Mouse (Mus musculus) hindbrain, embryonic 14.5 days (tissue): ENCODE results near the gene Mbnl1. TPM values are rescaled to one million over a fixed set of nuclear protein-coding genes. Genes with fewer than 3 reads are reported as not detected.

Experiments used
- ATAC-seq: fragments of 200-750 bp; cut with Nextera tagmentation; 2 replicates; pipeline ENCODE4 v1.8.0; 2017; ENCODE audit warnings: moderate number of reproducible peaks, mild to moderate bottlenecking, moderate TSS enrichment, moderate library complexity; ENCODE audit not compliant: low FRiP score
- DNase-seq: peaks from one replicate; pipeline ENCODE4 v3.0.0-alpha.2; 2015; ENCODE audit warnings: low spot score
- H3K27ac ChIP-seq: fragments of 300-500 bp; sonication (generic); 2 replicates; pipeline ENCODE4 v1.5.1; 2014; ENCODE audit warnings: mild to moderate bottlenecking, moderate library complexity
- H3K27me3 ChIP-seq: fragments of 300-500 bp; sonication (generic); 2 replicates; pipeline ENCODE4 v1.6.1; 2014; ENCODE audit warnings: mild to moderate bottlenecking, low read length, mixed read lengths; ENCODE audit not compliant: control insufficient read depth, insufficient read depth
- H3K36me3 ChIP-seq: fragments of 300-500 bp; sonication (generic); replicated peaks from 2 replicates; pipeline ENCODE4 v1.6.1; 2014; ENCODE audit not compliant: control insufficient read depth, insufficient read depth
- H3K4me1 ChIP-seq: fragments of 300-500 bp; sonication (generic); replicated peaks from 2 replicates; pipeline ENCODE4 v1.6.1; 2014; ENCODE audit warnings: antibody characterized with exemption, low read length, mixed read lengths; ENCODE audit not compliant: control insufficient read depth, insufficient read depth
- H3K4me2 ChIP-seq: fragments of 300-500 bp; sonication (generic); replicated peaks from 2 replicates; pipeline ENCODE4 v1.6.1; 2014; ENCODE audit warnings: mild to moderate bottlenecking, moderate library complexity
- H3K4me3 ChIP-seq: fragments of 300-500 bp; sonication (generic); replicated peaks from 2 replicates; pipeline ENCODE4 v1.5.1; 2014; ENCODE audit warnings: mild to moderate bottlenecking, low read length
- H3K9ac ChIP-seq: fragments of 300-500 bp; sonication (generic); 2 replicates; pipeline ENCODE4 v1.6.1; 2014
- H3K9me3 ChIP-seq: fragments of 300-500 bp; sonication (generic); 2 replicates; pipeline ENCODE4 v1.6.1; 2016; ENCODE audit warnings: low read length; ENCODE audit not compliant: control insufficient read depth
- WGBS: fragments of 180-500 bp; shearing (Covaris S2); extraction: QIAGEN DNeasy Blood & Tissue Kit; methylation state at CpG from one replicate; pipeline ENCODE4 v1.1.7; 2014; 5-methylcytosine and 5-hydroxymethylcytosine counted together
- polyA plus RNA-seq: library from polyadenylated mRNA; unstranded; fragments of >200 nt; fragmentation: Nextera tagmentation; extraction: Ambion mirVana; gene quantifications from 2 replicates; pipeline ENCODE4 v1.2.1, GENCODE M21; 2014

Mbnl1 gene
- polyA plus RNA-seq, 1 experiment from 2014 or later, result 63.2 TPM

- H3K27me3 ChIP-seq, result no peaks in the 10 kb centered on the region
- 94% methylated on average over 2 of the region's 2 CpGs for WGBS
- no peak overlapping the region for H3K4me3 ChIP-seq
- no peak overlapping the region for H3K27ac ChIP-seq
- no peaks in the 10 kb centered on the region for H3K36me3 ChIP-seq
- no peaks in the 10 kb centered on the region for H3K4me1 ChIP-seq
- no peak for ATAC-seq
- no peaks in the 10 kb centered on the region for H3K9me3 ChIP-seq
- H3K9ac ChIP-seq, result no peak overlapping the region
- no peak overlapping the region for H3K4me2 ChIP-seq
- no peak for DNase-seq
Measured at GRCm38 (mm10) chr3:60472011-60472680, 484 bp upstream of the Mbnl1 start.

- WGBS, result 95% methylated on average over 11 of the region's 11 CpGs
- Histone ChIP-seq H3K9ac (no peak overlapping the region), H3K9me3 (no peaks in the 10 kb centered on the region), H3K27me3 (no peaks in the 10 kb centered on the region), H3K4me2 (no peak overlapping the region), H3K4me3 (no peak overlapping the region), H3K27ac (no peak overlapping the region), H3K4me1 (no peaks in the 10 kb centered on the region), H3K36me3 (no peaks in the 10 kb centered on the region)
- DNase-seq (no peak), ATAC-seq (no peak)
Measured at GRCm38 (mm10) chr3:60473861-60474653, 1.4 kb downstream of the Mbnl1 start.

GRCm38 (mm10) chr3:60474654-60474972, 2.0 kb downstream of the Mbnl1 start:
- DNase-seq, result no peak

GRCm38 (mm10) chr3:60475055-60475454, 2.4 kb downstream of the Mbnl1 start:
- DNase-seq, result no peak
- no peak overlapping the region for H3K4me3 ChIP-seq
- no peak overlapping the region for H3K27ac ChIP-seq
- no peaks in the 10 kb centered on the region for H3K36me3 ChIP-seq
- ATAC-seq, result no peak
- WGBS, result 94% methylated on average over 2 of the region's 2 CpGs
- H3K4me2 ChIP-seq, result no peak overlapping the region
- no peak overlapping the region for H3K9ac ChIP-seq
- no peaks in the 10 kb centered on the region for H3K27me3 ChIP-seq
- H3K9me3 ChIP-seq, result no peaks in the 10 kb centered on the region
- no peaks in the 10 kb centered on the region for H3K4me1 ChIP-seq

More at GRCm38 (mm10) chr3:60474654-60474972, 2.0 kb downstream of the Mbnl1 start:
- Histone ChIP-seq H3K4me1 (no peaks in the 10 kb centered on the region), H3K9ac (no peak overlapping the region), H3K27ac (no peak overlapping the region), H3K4me3 (no peak overlapping the region), H3K9me3 (no peaks in the 10 kb centered on the region), H3K36me3 (no peaks in the 10 kb centered on the region), H3K4me2 (no peak overlapping the region), H3K27me3 (no peaks in the 10 kb centered on the region)
- 81% methylated on average over 3 of the region's 3 CpGs for WGBS
- ATAC-seq, result no peak

GRCm38 (mm10) chr3:60476751-60477255, 4.2 kb downstream of the Mbnl1 start:
- H3K27me3 ChIP-seq, result no peaks in the 10 kb centered on the region
- H3K9me3 ChIP-seq, result no peaks in the 10 kb centered on the region
- H3K36me3 ChIP-seq, result no peaks in the 10 kb centered on the region
- H3K9ac ChIP-seq, result no peak overlapping the region
- H3K27ac ChIP-seq, result no peak overlapping the region
- H3K4me1 ChIP-seq, result no peaks in the 10 kb centered on the region
- no peak overlapping the region for H3K4me3 ChIP-seq
- 91% methylated on average over 6 of the region's 6 CpGs for WGBS
- H3K4me2 ChIP-seq, result no peak overlapping the region
- no peak for DNase-seq
- no peak for ATAC-seq

- no peak for DNase-seq
- Histone ChIP-seq H3K27me3 (no peaks in the 10 kb centered on the region), H3K36me3 (no peaks in the 10 kb centered on the region), H3K9ac (no peak overlapping the region), H3K4me1 (no peaks in the 10 kb centered on the region), H3K9me3 (no peaks in the 10 kb centered on the region), H3K4me3 (no peak overlapping the region), H3K4me2 (no peak overlapping the region), H3K27ac (no peak overlapping the region)
- no peak for ATAC-seq
- 76% methylated on average over 2 of the region's 2 CpGs for WGBS
Measured at GRCm38 (mm10) chr3:60478433-60478832, 5.8 kb downstream of the Mbnl1 start.

- ATAC-seq (no peak), DNase-seq (no peak)
- no peaks in the 10 kb centered on the region for H3K27me3 ChIP-seq
- no peaks in the 10 kb centered on the region for H3K9me3 ChIP-seq
- H3K9ac ChIP-seq, result no peak overlapping the region
- H3K36me3 ChIP-seq, result no peaks in the 10 kb centered on the region
- no peak overlapping the region for H3K27ac ChIP-seq
- 94% methylated on average over 2 of the region's 2 CpGs for WGBS
- H3K4me2 ChIP-seq, result no peak overlapping the region
- H3K4me3 ChIP-seq, result no peak overlapping the region
- no peaks in the 10 kb centered on the region for H3K4me1 ChIP-seq
Measured at GRCm38 (mm10) chr3:60480716-60481115, 8.1 kb downstream of the Mbnl1 start.

GRCm38 (mm10) chr3:60481740-60482399, 9.2 kb downstream of the Mbnl1 start:
- Histone ChIP-seq H3K27ac (no peak overlapping the region), H3K4me3 (no peak overlapping the region), H3K36me3 (no peaks in the 10 kb centered on the region), H3K4me1 (no peaks in the 10 kb centered on the region), H3K9me3 (no peaks in the 10 kb centered on the region), H3K4me2 (no peak overlapping the region), H3K9ac (no peak overlapping the region), H3K27me3 (no peaks in the 10 kb centered on the region)
- ATAC-seq (no peak), DNase-seq (no peak)
- WGBS, result 93% methylated on average over 2 of the region's 2 CpGs

- H3K9me3 ChIP-seq, result no peaks in the 10 kb centered on the region
- no peak overlapping the region for H3K27ac ChIP-seq
- H3K4me3 ChIP-seq, result no peak overlapping the region
- H3K4me2 ChIP-seq, result no peak overlapping the region
- H3K9ac ChIP-seq, result no peak overlapping the region
- no peaks in the 10 kb centered on the region for H3K27me3 ChIP-seq
- no peak for DNase-seq
- no peak for ATAC-seq
- H3K36me3 ChIP-seq, result no peaks in the 10 kb centered on the region
- H3K4me1 ChIP-seq, result no peaks in the 10 kb centered on the region
Measured at GRCm38 (mm10) chr3:60483305-60483704, 10.7 kb downstream of the Mbnl1 start.
